Mouse (Mus musculus): ENCODE measurements around the gene Slc7a4.

GRCm38 (mm10) chr16:17583064-17583463, at the start of gene Slc7a4:
- TF ChIP-seq CTCF (IDR thresholded peaks at IDR 0.05; ENCODE audit: borderline replicate concordance, extremely low read depth, insufficient read depth, insufficient read length) (peak; percentile 56; the same call in 1 of the 2 replicates), POLR2A (IDR thresholded peaks at IDR 0.05; ENCODE audit: borderline replicate concordance, extremely low read depth, insufficient read depth, insufficient read length, poor library complexity, severe bottlenecking) (no peak)

All from brain, embryonic 14.5 days (tissue).